Mouse (Mus musculus) granulocyte monocyte progenitor cell, adult 5-6 weeks (primary cell): ENCODE measurements around the gene Bsn. TPM values are rescaled to one million over a fixed set of nuclear protein-coding genes. Genes with fewer than 3 reads are reported as not detected.
"Not testable (repeated sequence)": the region's sequence is repeated elsewhere in the genome, so short reads cannot be mapped to it uniquely, and the experiment has no call there.

Experiments
- ATAC-seq: replicated peaks from 2 replicates; pipeline ENCODE4 v1.8.0; 2016; ENCODE audit warnings: mild to moderate bottlenecking, moderate TSS enrichment, inconsistent platforms; ENCODE audit not compliant: poor library complexity, severe bottlenecking
- total RNA-seq, 2 experiments: library from RNA; stranded (forward) in 1 of 2; stranded (reverse) in 1 of 2; fragments of 200-712, 200-1000 nt in 1 of 2; fragments of >200 nt in 1 of 2; fragmentation: Nextera tagmentation in 1 of 2; gene quantifications; 2 replicates each; pipeline ENCODE4 v1.2.3; 2014 to 2017

Bsn gene
- total RNA-seq, 2 experiments from 2014 or later = 3.7 to 6.2 TPM

GRCm38 (mm10) chr9:108154814-108155213 lies 35.4 kb downstream of the Bsn start:
- ATAC-seq = no peak

- ATAC-seq = peak; percentile 92
Observed at GRCm38 (mm10) chr9:108153516-108154448, 36.4 kb downstream of the Bsn start.

- no peak for ATAC-seq
Observed at GRCm38 (mm10) chr9:108150486-108150885, 39.7 kb downstream of the Bsn start.

GRCm38 (mm10) chr9:108149817-108150216 lies 40.4 kb downstream of the Bsn start:
- ATAC-seq = no peak

GRCm38 (mm10) chr9:108147606-108148005 lies 42.6 kb downstream of the Bsn start:
- no peak for ATAC-seq

GRCm38 (mm10) chr9:108146451-108146850 lies 43.7 kb downstream of the Bsn start:
- peak; percentile 72 for ATAC-seq

- peak; percentile 73 for ATAC-seq
Observed at GRCm38 (mm10) chr9:108145740-108146139, 44.4 kb downstream of the Bsn start.

GRCm38 (mm10) chr9:108144371-108145270 lies 45.6 kb downstream of the Bsn start:
- no peak for ATAC-seq

- no peak for ATAC-seq
Observed at GRCm38 (mm10) chr9:108143470-108143869, 46.7 kb downstream of the Bsn start.

GRCm38 (mm10) chr9:108141387-108141786 lies 48.8 kb downstream of the Bsn start:
- ATAC-seq = no peak

- ATAC-seq = no peak
Observed at GRCm38 (mm10) chr9:108139963-108140695, 50.1 kb downstream of the Bsn start.

GRCm38 (mm10) chr9:108139169-108139962 lies 50.8 kb downstream of the Bsn start:
- ATAC-seq = no peak

- ATAC-seq = no peak
Observed at GRCm38 (mm10) chr9:108138118-108138517, 52.1 kb downstream of the Bsn start.

GRCm38 (mm10) chr9:108137523-108137922 lies 52.7 kb downstream of the Bsn start:
- ATAC-seq = no peak

- peak; percentile 48; the same call in 1 of the 2 replicates for ATAC-seq
Observed at GRCm38 (mm10) chr9:108136930-108137462, 53.2 kb downstream of the Bsn start.

GRCm38 (mm10) chr9:108136225-108136624 lies 54.0 kb downstream of the Bsn start:
- ATAC-seq = 0 out of 2 replicates have a peak, but pooled peaks have one; percentile 48

- ATAC-seq = not testable (repeated sequence)
Observed at GRCm38 (mm10) chr9:108135679-108136078, 54.5 kb downstream of the Bsn start.

GRCm38 (mm10) chr9:108133478-108133877 lies 56.7 kb downstream of the Bsn start:
- ATAC-seq = no peak

GRCm38 (mm10) chr9:108132373-108132772 lies 57.8 kb downstream of the Bsn start:
- ATAC-seq = no peak
